Mouse (Mus musculus): ENCODE results near the gene Bcas2. TPM values are rescaled to one million over a fixed set of nuclear protein-coding genes. Genes with fewer than 3 reads are reported as not detected.

Bcas2 gene
- total and polyA plus RNA-seq, 2 experiments from 2014 or later: 33.0 to 96.8 TPM

DNA sequence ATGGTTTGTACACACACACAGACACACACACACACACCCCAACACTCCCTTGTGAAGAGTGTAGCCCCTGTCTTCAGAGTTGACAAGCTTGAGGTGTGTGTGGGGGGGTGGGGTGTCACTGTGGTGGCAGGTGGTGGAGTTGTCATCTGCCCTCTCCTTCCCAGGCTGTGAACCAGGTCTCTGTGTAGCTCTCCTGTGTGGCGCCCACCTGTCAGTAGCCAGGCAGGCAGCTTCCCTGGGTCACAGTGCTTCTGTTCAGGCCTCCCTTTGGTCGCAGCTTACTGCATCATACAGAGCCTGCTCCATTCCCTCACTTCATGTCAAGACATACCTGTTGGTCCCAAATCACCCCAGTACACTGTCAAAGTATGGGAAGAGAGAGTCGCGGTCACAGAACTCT, 25.7 kb upstream of the Bcas2 start:
- 0 out of 2 replicates have a peak, but pooled peaks cover 5% of the 10 kb centered on the region for H3K36me3 ChIP-seq (replicated peaks; ENCODE audit: control insufficient read depth, insufficient read depth, low read length)
- no peak overlapping the region; the same call in 1 of the 2 replicates for H3K27ac ChIP-seq (ENCODE audit: low read depth)
- no peak overlapping the region for H3K9ac ChIP-seq (replicated peaks; ENCODE audit: low read depth, low read length)
- H3K4me1 ChIP-seq (ENCODE audit: control insufficient read depth, insufficient read depth): no peaks in the 10 kb centered on the region
- no peak overlapping the region for H3K4me3 ChIP-seq (ENCODE audit: low read depth, low read length)
- no peaks in the 10 kb centered on the region for H3K27me3 ChIP-seq (ENCODE audit: control insufficient read depth, insufficient read depth, low read length)
- H3K4me2 ChIP-seq (ENCODE audit: low read depth, low read length): no peak overlapping the region
- 79% methylated on average over 4 of the region's 4 CpGs for WGBS
- TF ChIP-seq EP300 (IDR thresholded peaks at IDR 0.05; ENCODE audit: low read depth): no peak
- TF ChIP-seq CTCF (IDR thresholded peaks at IDR 0.05; ENCODE audit: low read depth): no peak
- no peaks in the 10 kb centered on the region for H3K9me3 ChIP-seq (replicated peaks; ENCODE audit: control insufficient read depth, low read length)
- ATAC-seq (ENCODE audit: insufficient read depth, low read depth) (no peak), DNase-seq (ENCODE audit: low spot score) (no peak)

DNA sequence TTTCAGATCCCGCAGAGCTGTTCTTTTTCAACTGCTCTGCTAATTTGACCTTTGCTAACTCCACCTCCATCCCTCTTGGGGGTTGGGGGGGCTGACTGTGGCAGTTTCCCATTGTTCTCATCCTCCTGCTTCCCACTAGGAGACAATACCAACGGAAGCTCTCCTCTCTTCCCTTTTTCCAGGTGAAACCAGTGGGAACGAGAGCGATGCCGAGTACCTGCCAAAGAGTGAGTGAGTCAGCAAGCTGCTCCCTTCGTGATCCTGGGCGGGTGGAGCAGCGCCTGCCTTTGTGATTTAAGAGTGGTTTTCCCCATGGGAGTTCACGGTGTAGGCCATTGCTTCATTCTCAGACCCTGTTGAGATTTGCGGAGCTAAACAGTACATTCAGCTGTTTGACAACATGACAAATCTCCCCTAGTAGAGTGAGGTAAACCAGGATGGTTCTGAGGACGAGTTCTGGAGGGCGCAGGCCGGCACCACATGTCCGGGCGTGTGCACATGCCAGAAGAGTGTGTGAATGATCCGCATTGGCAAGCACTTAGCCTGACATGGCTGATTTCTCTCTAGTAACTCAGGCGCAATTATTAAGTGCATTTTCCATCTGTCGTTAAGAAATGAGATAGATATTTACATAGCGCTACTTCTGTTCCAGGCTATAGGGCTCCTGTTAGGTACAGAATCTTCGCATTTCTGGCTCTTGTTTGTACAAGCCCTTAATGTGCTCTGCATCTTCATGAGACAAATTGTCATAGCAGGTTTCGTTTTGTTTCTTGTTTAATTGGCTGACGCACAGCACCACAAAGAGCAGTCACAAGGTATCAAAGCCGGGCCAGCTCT, 24.9 kb upstream of the Bcas2 start:
- Histone ChIP-seq H3K9me3 (replicated peaks; ENCODE audit: control insufficient read depth, low read length) (no peaks in the 10 kb centered on the region), H3K36me3 (replicated peaks; ENCODE audit: control insufficient read depth, insufficient read depth, low read length) (peaks cover 5% of the 10 kb centered on the region; the same call in 1 of the 2 replicates), H3K4me1 (ENCODE audit: control insufficient read depth, insufficient read depth) (no peaks in the 10 kb centered on the region), H3K4me3 (ENCODE audit: low read depth, low read length) (no peak overlapping the region), H3K4me2 (ENCODE audit: low read depth, low read length) (no peak overlapping the region), H3K9ac (replicated peaks; ENCODE audit: low read depth, low read length) (no peak overlapping the region), H3K27me3 (ENCODE audit: control insufficient read depth, insufficient read depth, low read length) (no peaks in the 10 kb centered on the region), H3K27ac (ENCODE audit: low read depth) (no peak overlapping the region)
- no peak for DNase-seq (ENCODE audit: low spot score)
- WGBS: 72% methylated on average over 23 of the region's 23 CpGs
- ATAC-seq (ENCODE audit: insufficient read depth, low read depth): no peak
- TF ChIP-seq CTCF (IDR thresholded peaks at IDR 0.05; ENCODE audit: low read depth) (no peak), EP300 (IDR thresholded peaks at IDR 0.05; ENCODE audit: low read depth) (no peak)

DNA sequence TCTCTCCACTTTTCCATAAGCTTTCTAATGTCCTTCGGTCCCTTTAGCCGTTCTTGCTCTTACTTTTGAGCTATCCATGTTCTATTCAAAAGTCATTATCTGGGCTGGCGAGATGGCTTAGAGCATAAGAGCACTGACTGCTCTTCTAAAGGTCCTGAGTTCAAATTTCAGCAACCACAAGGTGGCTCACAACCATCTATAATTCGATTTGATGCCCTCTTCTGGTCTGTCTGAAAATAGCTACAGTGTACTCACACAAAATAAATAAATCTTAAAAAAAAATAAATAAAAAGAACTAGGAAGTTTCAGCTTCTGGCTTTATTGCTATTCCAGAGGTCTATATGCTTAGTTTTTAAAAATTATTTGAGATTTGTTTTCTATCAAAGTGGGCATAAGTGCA, 23.7 kb upstream of the Bcas2 start:
- Histone ChIP-seq H3K27me3 (ENCODE audit: control insufficient read depth, insufficient read depth, low read length) (no peaks in the 10 kb centered on the region), H3K9ac (replicated peaks; ENCODE audit: low read depth, low read length) (no peak overlapping the region), H3K4me3 (ENCODE audit: low read depth, low read length) (no peak overlapping the region), H3K9me3 (replicated peaks; ENCODE audit: control insufficient read depth, low read length) (no peaks in the 10 kb centered on the region), H3K36me3 (replicated peaks; ENCODE audit: control insufficient read depth, insufficient read depth, low read length) (peaks cover 11% of the 10 kb centered on the region), H3K27ac (ENCODE audit: low read depth) (no peak overlapping the region), H3K4me1 (ENCODE audit: control insufficient read depth, insufficient read depth) (no peaks in the 10 kb centered on the region), H3K4me2 (ENCODE audit: low read depth, low read length) (no peak overlapping the region)
- 81% methylated on average over 4 of the region's 4 CpGs for WGBS
- DNase-seq (ENCODE audit: low spot score) (no peak), ATAC-seq (ENCODE audit: insufficient read depth, low read depth) (no peak)
- TF ChIP-seq EP300 (IDR thresholded peaks at IDR 0.05; ENCODE audit: low read depth) (no peak), CTCF (IDR thresholded peaks at IDR 0.05; ENCODE audit: low read depth) (no peak)

DNA sequence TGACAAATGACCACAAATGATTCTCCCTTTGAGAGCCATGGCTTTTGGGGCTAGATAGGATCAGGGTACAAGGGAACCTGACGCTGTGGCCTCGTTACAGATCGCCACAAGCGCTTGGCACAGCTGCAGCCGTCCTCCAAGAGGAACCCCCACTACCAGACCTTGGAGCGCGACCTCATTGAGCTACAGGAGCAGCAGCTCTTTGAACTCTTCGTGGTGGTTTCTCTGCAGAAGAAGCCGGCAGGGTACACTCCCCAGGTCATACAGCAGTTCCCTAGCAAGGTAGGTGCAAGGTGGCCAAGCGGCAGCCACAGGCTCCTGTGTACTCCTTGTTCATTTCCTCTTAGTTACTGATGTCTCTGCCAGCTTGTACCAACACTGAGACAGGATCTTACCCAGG, 22.5 kb upstream of the Bcas2 start:
- DNase-seq (ENCODE audit: low spot score) (no peak), ATAC-seq (ENCODE audit: insufficient read depth, low read depth) (no peak)
- Histone ChIP-seq H3K9ac (replicated peaks; ENCODE audit: low read depth, low read length) (no peak overlapping the region), H3K9me3 (replicated peaks; ENCODE audit: control insufficient read depth, low read length) (no peaks in the 10 kb centered on the region), H3K4me1 (ENCODE audit: control insufficient read depth, insufficient read depth) (no peaks in the 10 kb centered on the region), H3K36me3 (replicated peaks; ENCODE audit: control insufficient read depth, insufficient read depth, low read length) (peaks cover 20% of the 10 kb centered on the region), H3K27me3 (ENCODE audit: control insufficient read depth, insufficient read depth, low read length) (no peaks in the 10 kb centered on the region), H3K4me2 (ENCODE audit: low read depth, low read length) (no peak overlapping the region), H3K4me3 (ENCODE audit: low read depth, low read length) (no peak overlapping the region), H3K27ac (ENCODE audit: low read depth) (no peak overlapping the region)
- TF ChIP-seq CTCF (IDR thresholded peaks at IDR 0.05; ENCODE audit: low read depth): no peak
- no peak for TF ChIP-seq EP300 (IDR thresholded peaks at IDR 0.05; ENCODE audit: low read depth)
- 79% methylated on average over 10 of the region's 10 CpGs for WGBS

DNA sequence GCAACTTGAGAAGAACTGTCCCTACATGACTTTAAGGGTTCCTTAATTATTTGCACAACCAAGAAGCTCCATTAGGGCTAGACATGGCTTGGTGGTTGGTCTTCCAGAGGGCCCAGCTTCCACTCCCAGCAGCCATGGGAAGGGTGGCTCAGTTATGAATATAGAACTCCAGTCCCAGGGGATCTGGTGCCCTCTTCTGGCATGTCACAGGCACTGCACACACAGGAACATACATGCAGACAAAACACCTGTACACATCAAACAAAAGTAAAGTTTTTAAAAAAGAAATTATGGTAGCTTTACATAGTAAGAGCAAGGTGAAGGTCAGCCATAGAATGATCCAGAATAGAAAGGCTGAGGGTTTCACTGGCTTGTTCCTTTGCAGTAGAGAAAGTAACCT, 17.7 kb upstream of the Bcas2 start:
- no peak for TF ChIP-seq EP300 (IDR thresholded peaks at IDR 0.05; ENCODE audit: low read depth)
- peak; percentile 47 for TF ChIP-seq CTCF (IDR thresholded peaks at IDR 0.05; ENCODE audit: low read depth)
- Histone ChIP-seq H3K27me3 (ENCODE audit: control insufficient read depth, insufficient read depth, low read length) (no peaks in the 10 kb centered on the region), H3K36me3 (replicated peaks; ENCODE audit: control insufficient read depth, insufficient read depth, low read length) (peaks cover 29% of the 10 kb centered on the region), H3K9ac (replicated peaks; ENCODE audit: low read depth, low read length) (no peak overlapping the region), H3K4me2 (ENCODE audit: low read depth, low read length) (no peak overlapping the region), H3K9me3 (replicated peaks; ENCODE audit: control insufficient read depth, low read length) (no peaks in the 10 kb centered on the region), H3K27ac (ENCODE audit: low read depth) (no peak overlapping the region), H3K4me3 (ENCODE audit: low read depth, low read length) (no peak overlapping the region), H3K4me1 (ENCODE audit: control insufficient read depth, insufficient read depth) (no peaks in the 10 kb centered on the region)
- ATAC-seq (ENCODE audit: insufficient read depth, low read depth): no peak
- no peak for DNase-seq (ENCODE audit: low spot score)
